Mouse (Mus musculus): ENCODE results near the gene Hist1h2bg. TPM values are rescaled to one million over a fixed set of nuclear protein-coding genes. Genes with fewer than 3 reads are reported as not detected.
A peak's percentile ranks its signal among the peaks of the same experiment; 100 is the strongest.
"Not testable (repeated sequence)": the region's sequence is repeated elsewhere in the genome, so short reads cannot be mapped to it uniquely, and the experiment has no call there.

Hist1h2bg gene
- polyA plus RNA-seq, 1 experiment from 2014 or later: 2.8 TPM

GRCm38 (mm10) chr13:23533560-23534367 lies 37.4 kb upstream of the Hist1h2bg start, which contains the start of gene Hist1h2af:
Gene Hist1h2af, plus strand, starts transcription at chr13:23533906.
- peak within 1 kb of the TSS; percentile 51 for H3K4me3 ChIP-seq
- peaks cover 44% of the 10 kb centered on the region for H3K4me1 ChIP-seq (replicated peaks)
- H3K36me3 ChIP-seq, H3K27me3 ChIP-seq, H3K9me3 ChIP-seq: not testable (repeated sequence)
- ATAC-seq (ENCODE audit: low FRiP score): 0 out of 2 replicates have a peak, but pooled peaks have one; percentile 23
- under 1% methylated on average over 26 of the region's 53 CpGs for WGBS
- peak within 1 kb of the TSS; percentile 96 for H3K27ac ChIP-seq
- peak within 1 kb of the TSS; percentile 60 for H3K9ac ChIP-seq
- H3K4me2 ChIP-seq: peak within 1 kb of the TSS; percentile 74

DNA sequence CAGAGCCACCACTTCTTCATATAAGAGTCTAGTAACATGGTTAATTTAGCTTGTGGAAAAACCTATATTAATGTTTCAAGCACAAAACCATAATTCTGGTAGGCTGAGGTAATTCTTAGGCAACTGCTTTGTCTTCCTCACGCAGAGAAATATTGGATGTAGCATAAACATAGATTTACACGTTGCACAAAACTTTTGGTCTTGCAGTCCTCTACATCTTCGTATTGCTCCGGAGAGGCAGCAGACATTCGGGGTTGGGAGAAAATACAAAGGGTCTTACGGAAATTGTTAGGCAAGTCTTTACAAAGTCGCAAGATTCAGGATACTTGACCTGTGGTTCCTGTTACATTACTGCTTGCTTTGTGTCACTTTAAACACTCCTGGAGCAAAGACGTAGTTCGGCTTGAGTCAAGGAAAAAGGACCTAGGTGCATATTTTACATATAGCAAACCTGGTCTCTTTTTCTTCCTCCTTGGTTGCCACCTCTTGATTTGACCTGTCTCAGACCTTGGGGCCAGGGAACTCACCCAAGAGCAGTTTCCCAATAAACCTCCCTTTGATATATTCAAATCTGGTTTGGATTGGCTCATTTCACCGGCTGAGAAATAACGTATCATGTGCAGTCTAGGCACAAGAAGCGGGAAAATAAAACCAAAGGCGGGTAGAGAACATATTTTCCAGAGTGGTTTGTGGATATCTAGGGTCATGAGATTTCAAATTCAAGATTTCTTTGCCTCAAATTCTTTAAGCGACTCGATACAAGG lies 36.6 kb upstream of the Hist1h2bg start:
- peaks cover 39% of the 10 kb centered on the region for H3K4me1 ChIP-seq (replicated peaks)
- H3K27ac ChIP-seq: peak overlapping the region; percentile 69
- peak overlapping the region; percentile 74 for H3K4me2 ChIP-seq
- H3K9ac ChIP-seq: peak overlapping the region; percentile 60
- H3K27me3 ChIP-seq: no peaks in the 10 kb centered on the region
- ATAC-seq (ENCODE audit: low FRiP score): no peak
- WGBS: under 1% methylated on average over 15 of the region's 15 CpGs
- H3K4me3 ChIP-seq: peak overlapping the region; percentile 51
- no peaks in the 10 kb centered on the region for H3K9me3 ChIP-seq
- no peaks in the 10 kb centered on the region for H3K36me3 ChIP-seq

- H3K4me3 ChIP-seq: peak within 1 kb of the TSS; percentile 51
- H3K4me1 ChIP-seq (replicated peaks): peaks cover 39% of the 10 kb centered on the region
- H3K9me3 ChIP-seq, H3K36me3 ChIP-seq, H3K27me3 ChIP-seq: not testable (repeated sequence)
- under 1% methylated on average over 54 of the region's 62 CpGs for WGBS
- peak within 1 kb of the TSS; percentile 64 for H3K9ac ChIP-seq
- peak within 1 kb of the TSS; percentile 74 for H3K4me2 ChIP-seq
- H3K27ac ChIP-seq: peak within 1 kb of the TSS; percentile 69
- ATAC-seq (ENCODE audit: low FRiP score): peak; percentile 90
Observed at GRCm38 (mm10) chr13:23535137-23536075, 35.8 kb upstream of the Hist1h2bg start, which contains the start of gene Hist1h3g. Gene Hist1h3g, plus strand, starts transcription at chr13:23535422.

DNA sequence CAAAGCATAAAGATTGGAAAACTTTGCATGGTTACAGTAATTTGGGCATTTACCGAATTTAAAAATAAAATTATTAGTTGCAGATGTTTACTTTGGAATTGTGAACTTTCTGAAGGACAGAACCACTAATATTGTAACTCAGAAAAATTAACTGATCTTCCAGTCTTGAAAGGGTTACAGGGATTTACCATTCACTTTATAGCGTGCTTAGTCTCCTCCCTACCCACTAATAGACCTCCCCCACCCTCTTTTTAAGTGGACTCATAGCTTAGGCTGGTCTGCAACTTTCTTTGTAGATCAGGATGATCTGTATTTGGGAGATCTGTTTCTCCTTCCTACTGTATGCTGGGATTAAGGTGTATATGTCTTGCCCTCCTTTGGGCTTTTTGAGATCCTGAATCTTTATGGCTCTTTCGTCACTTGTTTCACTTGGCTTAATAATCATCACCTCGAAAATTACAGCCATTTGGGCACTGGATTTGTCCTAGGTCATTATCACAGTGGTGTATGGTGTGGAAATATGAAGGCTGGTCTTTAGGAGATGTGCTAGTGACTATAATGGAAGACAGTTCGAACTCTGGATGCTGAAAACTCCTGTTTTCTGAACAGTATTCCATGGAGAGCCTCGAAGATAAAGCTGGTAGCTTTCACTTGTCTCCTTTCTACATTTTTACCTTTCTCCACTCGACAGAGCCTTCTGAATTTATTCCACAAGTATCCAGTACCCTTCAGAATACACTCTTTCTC lies 34.9 kb upstream of the Hist1h2bg start:
- no peak for ATAC-seq (ENCODE audit: low FRiP score)
- WGBS: 23% methylated on average over 7 of the region's 7 CpGs
- H3K4me3 ChIP-seq: peak overlapping the region; percentile 51
- H3K27ac ChIP-seq: no peak overlapping the region
- H3K4me2 ChIP-seq: peak overlapping the region; percentile 74
- H3K9me3 ChIP-seq: no peaks in the 10 kb centered on the region
- H3K4me1 ChIP-seq (replicated peaks): peaks cover 39% of the 10 kb centered on the region
- H3K27me3 ChIP-seq: no peaks in the 10 kb centered on the region
- H3K9ac ChIP-seq: peak overlapping the region; percentile 43; the same call in 1 of the 2 replicates
- H3K36me3 ChIP-seq: no peaks in the 10 kb centered on the region

DNA sequence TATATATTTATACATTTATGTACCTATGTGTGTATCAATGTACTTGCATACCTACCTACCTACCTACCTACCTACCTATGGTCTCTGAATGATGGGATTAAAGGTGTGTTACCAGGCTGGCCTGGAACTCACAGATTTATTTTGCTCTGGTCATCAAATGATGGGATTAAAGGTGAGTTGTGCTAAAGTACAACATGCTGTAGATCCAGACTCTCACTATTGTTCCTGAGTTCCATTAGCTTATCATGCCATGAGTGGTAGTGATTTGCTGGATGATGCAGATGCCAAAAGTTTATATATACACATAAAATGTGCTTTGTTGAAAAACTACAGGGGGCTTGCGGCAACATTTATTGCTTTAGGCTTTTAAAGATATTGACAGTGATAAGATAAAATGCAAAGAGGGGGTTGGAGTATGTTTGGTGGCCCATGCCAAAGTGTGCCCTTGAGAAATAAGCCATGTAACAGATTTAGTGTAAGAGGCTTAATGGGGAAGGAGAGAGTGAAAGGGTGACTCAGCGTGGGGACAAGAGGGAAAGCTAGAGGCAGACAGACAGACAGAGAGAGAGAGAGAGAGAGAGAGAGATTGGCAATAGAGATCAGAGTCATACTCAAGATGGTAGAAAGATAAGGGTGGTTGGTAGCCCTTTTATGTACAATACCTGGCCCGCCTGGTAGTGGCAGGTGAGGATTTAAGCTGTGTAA lies 34.0 kb upstream of the Hist1h2bg start:
- no peak overlapping the region for H3K9ac ChIP-seq
- peaks cover 36% of the 10 kb centered on the region for H3K4me1 ChIP-seq (replicated peaks)
- WGBS: 87% methylated on average over 3 of the region's 3 CpGs
- no peaks in the 10 kb centered on the region for H3K36me3 ChIP-seq
- no peak for ATAC-seq (ENCODE audit: low FRiP score)
- no peak overlapping the region for H3K4me3 ChIP-seq
- H3K9me3 ChIP-seq: no peaks in the 10 kb centered on the region
- no peak overlapping the region for H3K27ac ChIP-seq
- peak overlapping the region; percentile 74 for H3K4me2 ChIP-seq
- H3K27me3 ChIP-seq: no peaks in the 10 kb centered on the region

DNA sequence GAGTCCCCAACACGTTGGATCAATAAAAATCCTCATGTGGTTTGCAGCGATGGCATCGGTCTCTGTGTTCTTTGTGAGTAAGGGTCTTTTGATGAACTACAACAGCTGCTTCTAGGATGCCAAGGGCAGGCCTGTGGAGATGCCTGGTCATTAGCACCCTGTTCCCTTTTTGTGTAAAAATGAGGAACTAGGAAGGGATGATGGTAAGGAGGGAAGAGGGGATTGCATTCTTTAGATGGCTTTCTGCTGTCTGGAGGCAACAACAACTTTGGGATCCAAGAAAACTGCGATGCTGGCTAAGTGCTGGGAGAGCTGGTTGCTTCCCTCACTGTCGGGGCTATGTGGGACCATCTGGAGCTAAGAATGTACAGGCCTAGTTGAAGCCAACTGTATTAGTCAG lies 32.9 kb upstream of the Hist1h2bg start:
- Histone ChIP-seq H3K4me2 (no peak overlapping the region), H3K4me3 (no peak overlapping the region), H3K9me3 (no peaks in the 10 kb centered on the region), H3K27me3 (no peaks in the 10 kb centered on the region), H3K9ac (no peak overlapping the region), H3K4me1 (replicated peaks) (peaks cover 31% of the 10 kb centered on the region), H3K27ac (no peak overlapping the region), H3K36me3 (no peaks in the 10 kb centered on the region)
- 75% methylated on average over 5 of the region's 5 CpGs for WGBS
- no peak for ATAC-seq (ENCODE audit: low FRiP score)

DNA sequence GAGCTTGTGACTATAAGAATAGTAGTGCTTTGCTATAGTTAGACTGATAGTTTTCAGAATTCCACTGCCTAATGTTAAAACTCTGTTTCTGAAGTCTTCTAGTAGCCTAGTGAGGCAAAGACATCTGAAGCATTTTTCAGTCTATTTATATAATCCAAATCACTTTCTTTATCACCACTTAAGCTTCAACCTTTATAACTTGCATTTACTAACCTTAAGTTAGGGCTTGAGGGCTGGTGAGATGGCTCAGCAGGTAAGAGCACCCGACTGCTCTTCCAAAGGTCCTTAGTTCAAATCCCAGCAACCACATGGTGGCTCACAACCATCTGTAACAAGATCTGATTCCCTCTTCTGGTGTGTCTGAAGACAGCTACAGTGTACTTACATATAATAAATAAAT lies 31.4 kb upstream of the Hist1h2bg start:
- not testable (repeated sequence) for H3K4me2 ChIP-seq; H3K4me3 ChIP-seq; H3K27me3 ChIP-seq; H3K36me3 ChIP-seq; H3K9ac ChIP-seq; ATAC-seq (ENCODE audit: low FRiP score); H3K9me3 ChIP-seq; H3K27ac ChIP-seq
- 64% methylated on average over 1 of the region's 1 CpGs for WGBS
- peaks cover 20% of the 10 kb centered on the region for H3K4me1 ChIP-seq (replicated peaks)

- WGBS: 97% methylated on average over 3 of the region's 3 CpGs
- no peak overlapping the region for H3K27ac ChIP-seq
- H3K4me1 ChIP-seq (replicated peaks): peaks cover 14% of the 10 kb centered on the region
- no peak for ATAC-seq (ENCODE audit: low FRiP score)
- no peak overlapping the region for H3K4me2 ChIP-seq
- no peak overlapping the region for H3K4me3 ChIP-seq
- H3K27me3 ChIP-seq: no peaks in the 10 kb centered on the region
- H3K9ac ChIP-seq: no peak overlapping the region
- H3K36me3 ChIP-seq: no peaks in the 10 kb centered on the region
- H3K9me3 ChIP-seq: no peaks in the 10 kb centered on the region
Observed at GRCm38 (mm10) chr13:23541497-23541896, 29.7 kb upstream of the Hist1h2bg start.

DNA sequence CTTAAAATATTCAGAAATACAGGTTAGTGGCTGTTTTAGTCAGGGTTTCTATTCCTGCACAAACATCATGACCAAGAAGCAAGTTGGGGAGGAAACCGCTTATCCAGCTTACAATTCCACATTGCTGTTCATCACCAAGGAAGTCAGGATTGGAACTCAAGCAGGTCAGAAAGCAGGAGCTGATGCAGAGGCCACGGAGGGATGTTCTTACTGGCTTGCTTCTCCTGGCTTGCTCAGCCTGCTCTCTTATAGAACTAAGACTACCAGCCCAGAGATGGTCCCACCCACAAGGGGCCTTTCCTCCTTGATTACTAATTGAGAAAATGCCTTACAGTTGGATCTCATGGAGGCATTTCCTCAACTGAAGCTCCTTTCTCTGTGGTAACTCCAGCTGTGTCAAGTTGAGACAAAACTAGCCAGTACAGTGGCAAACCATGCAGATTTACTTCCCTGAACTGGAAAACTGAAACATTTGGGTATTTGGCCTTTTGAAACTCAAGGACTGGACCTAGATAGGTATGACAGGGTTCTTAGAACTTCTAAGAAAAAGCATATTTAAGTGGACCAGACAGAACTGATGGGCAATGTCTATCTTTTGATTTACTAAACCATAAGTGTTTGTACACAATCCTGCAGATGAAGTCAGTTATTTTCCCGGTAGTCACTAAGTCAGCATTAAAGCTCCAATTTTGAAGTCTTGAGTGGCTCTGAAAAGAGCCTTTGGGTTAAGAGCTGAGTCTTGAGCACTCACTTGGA lies 28.8 kb upstream of the Hist1h2bg start:
- Histone ChIP-seq H3K9ac (peak overlapping the region; percentile 67), H3K4me3 (peak overlapping the region; percentile 46), H3K4me2 (peak overlapping the region; percentile 73), H3K27ac (0 out of 2 replicates have a peak overlapping the region, but pooled peaks have one; percentile 67)
- not testable (repeated sequence) for H3K4me1 ChIP-seq (replicated peaks); H3K9me3 ChIP-seq; H3K36me3 ChIP-seq; ATAC-seq (ENCODE audit: low FRiP score); H3K27me3 ChIP-seq
- 6% methylated on average over 3 of the region's 3 CpGs for WGBS

GRCm38 (mm10) chr13:23542999-23543607 lies 28.1 kb upstream of the Hist1h2bg start, which contains the start of gene Hist1h2bh:
Gene Hist1h2bh, minus strand, starts transcription at chr13:23543392.
- peak within 1 kb of the TSS; percentile 67 for H3K9ac ChIP-seq
- not testable (repeated sequence) for H3K27me3 ChIP-seq; H3K4me1 ChIP-seq (replicated peaks); H3K36me3 ChIP-seq; H3K9me3 ChIP-seq
- H3K27ac ChIP-seq: peak within 1 kb of the TSS; percentile 79
- under 1% methylated on average over 40 of the region's 42 CpGs for WGBS
- peak; percentile 89 for ATAC-seq (ENCODE audit: low FRiP score)
- peak within 1 kb of the TSS; percentile 73 for H3K4me2 ChIP-seq
- peak within 1 kb of the TSS; percentile 49 for H3K4me3 ChIP-seq

All from hindbrain, embryonic 13.5 days (tissue).